Mouse (Mus musculus) intestine, embryonic 14.5 days (tissue): ENCODE data around the gene St6galnac5. TPM values are rescaled to one million over a fixed set of nuclear protein-coding genes. Genes with fewer than 3 reads are reported as not detected.

Experiments used
- ATAC-seq: fragments of 200-750 bp; cut with Nextera tagmentation; replicated peaks from 2 replicates; pipeline ENCODE4 v1.8.0; 2017; ENCODE audit warnings: low read depth, moderate number of reproducible peaks, moderate TSS enrichment, moderate library complexity; ENCODE audit not compliant: low FRiP score, low TSS enrichment
- DNase-seq: peaks from one replicate; pipeline ENCODE4 v3.0.0-alpha.2; 2018; ENCODE audit warnings: low spot score
- H3K27ac ChIP-seq: fragments of 300-500 bp; sonication (generic); 2 replicates; pipeline ENCODE4 v1.5.1; 2014; ENCODE audit warnings: low read depth, mild to moderate bottlenecking, control low read depth
- H3K27me3 ChIP-seq: fragments of 300-500 bp; sonication (generic); replicated peaks from 2 replicates; pipeline ENCODE4 v1.6.1; 2014; ENCODE audit warnings: low read length, control low read depth; ENCODE audit not compliant: control insufficient read depth, insufficient read depth
- H3K36me3 ChIP-seq: fragments of 300-500 bp; sonication (generic); 2 replicates; pipeline ENCODE4 v1.6.1; 2014; ENCODE audit warnings: low read length, control low read depth; ENCODE audit not compliant: control insufficient read depth, insufficient read depth
- H3K4me1 ChIP-seq: fragments of 300-500 bp; sonication (generic); replicated peaks from 2 replicates; pipeline ENCODE4 v1.6.1; 2014; ENCODE audit warnings: low read length, control low read depth, mixed read lengths; ENCODE audit not compliant: control insufficient read depth, insufficient read depth
- H3K4me2 ChIP-seq: fragments of 300-500 bp; sonication (generic); 2 replicates; pipeline ENCODE4 v1.6.1; 2014; ENCODE audit warnings: low read length
- H3K4me3 ChIP-seq: fragments of 300-500 bp; sonication (generic); 2 replicates; pipeline ENCODE4 v1.5.1; 2014; ENCODE audit warnings: low read depth, low read length, control low read depth, mixed read lengths
- H3K9ac ChIP-seq: fragments of 300-500 bp; sonication (generic); 2 replicates; pipeline ENCODE4 v1.6.1; 2014; ENCODE audit warnings: mild to moderate bottlenecking, low read length
- H3K9me3 ChIP-seq: fragments of 300-500 bp; sonication (generic); 2 replicates; pipeline ENCODE4 v1.6.1; 2016; ENCODE audit warnings: low read length, control low read depth; ENCODE audit not compliant: control insufficient read depth
- WGBS: fragments of 180-500 bp; shearing (Covaris S2); extraction: QIAGEN DNeasy Blood & Tissue Kit; methylation state at CpG from one replicate; pipeline ENCODE4 v1.1.7; 2014; 5-methylcytosine and 5-hydroxymethylcytosine counted together
- polyA plus RNA-seq: library from polyadenylated mRNA; unstranded; fragments of >200 nt; fragmentation: Nextera tagmentation; extraction: Ambion mirVana; gene quantifications from 2 replicates; pipeline ENCODE4 v1.2.1, GENCODE M21; 2014

St6galnac5 gene
- polyA plus RNA-seq, 1 experiment from 2014 or later, result 0.60 TPM

DNA sequence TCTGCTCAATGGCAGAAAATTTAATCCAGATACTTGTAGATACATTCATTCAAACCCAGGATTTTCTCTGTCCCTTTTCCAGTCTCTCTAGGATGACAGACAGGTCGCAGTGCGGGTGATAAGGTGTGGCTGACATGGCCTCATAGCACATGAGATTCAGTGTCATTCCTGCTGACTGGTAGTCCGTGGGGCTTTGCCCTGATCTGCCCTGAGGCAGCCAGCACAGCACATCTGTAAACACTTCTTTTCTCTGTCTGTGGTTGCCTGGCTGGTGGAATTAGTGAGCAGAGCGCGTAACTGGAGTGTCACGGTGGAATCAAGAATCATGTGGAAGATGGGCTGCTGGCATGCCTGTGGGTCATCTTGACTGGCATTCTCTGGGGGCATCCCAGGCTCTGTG is 212.0 kb downstream of the St6galnac5 start:
- H3K9ac ChIP-seq, result no peak overlapping the region
- H3K9me3 ChIP-seq, result no peaks in the 10 kb centered on the region
- no peaks in the 10 kb centered on the region for H3K27me3 ChIP-seq
- H3K36me3 ChIP-seq, result no peaks in the 10 kb centered on the region
- H3K4me3 ChIP-seq, result no peak overlapping the region
- ATAC-seq (no peak), DNase-seq (no peak)
- 75% methylated on average over 6 of the region's 6 CpGs for WGBS
- H3K4me1 ChIP-seq, result peaks cover 5% of the 10 kb centered on the region
- no peak overlapping the region for H3K4me2 ChIP-seq
- H3K27ac ChIP-seq, result no peak overlapping the region

DNA sequence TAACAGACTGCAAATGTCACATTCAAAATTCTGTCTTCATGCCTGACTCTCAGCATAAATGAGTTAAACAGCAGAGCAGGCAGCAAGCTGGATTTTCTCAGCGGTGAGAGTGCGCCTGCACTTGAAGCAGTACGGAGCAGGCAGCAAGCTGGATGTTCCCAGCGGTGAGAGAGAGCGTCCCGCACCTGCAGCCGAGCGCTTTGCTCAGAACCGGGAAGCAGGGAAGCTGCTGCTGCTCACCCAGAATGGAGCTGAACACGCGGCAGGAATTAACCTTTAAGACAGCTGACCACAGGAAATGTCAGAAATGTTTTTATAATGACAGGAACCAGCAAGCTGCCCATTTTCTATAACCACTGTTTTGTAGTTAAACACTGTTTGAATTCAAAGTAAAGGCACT is 214.6 kb downstream of the St6galnac5 start:
- no peak overlapping the region for H3K4me2 ChIP-seq
- H3K9ac ChIP-seq, result no peak overlapping the region
- no peak for ATAC-seq
- peaks cover 18% of the 10 kb centered on the region for H3K4me1 ChIP-seq
- no peaks in the 10 kb centered on the region for H3K9me3 ChIP-seq
- H3K4me3 ChIP-seq, result no peak overlapping the region
- H3K36me3 ChIP-seq, result no peaks in the 10 kb centered on the region
- H3K27me3 ChIP-seq, result no peaks in the 10 kb centered on the region
- WGBS, result 33% methylated on average over 11 of the region's 11 CpGs
- H3K27ac ChIP-seq, result no peak overlapping the region
- DNase-seq, result no peak
